Mouse (Mus musculus): Measurements from ENCODE around the gene Car10. TPM values are rescaled to one million over a fixed set of nuclear protein-coding genes. Genes with fewer than 3 reads are reported as not detected.

Gene Car10
- total RNA-seq, 1 experiment from 2014 or later = not detected

- ATAC-seq (ENCODE audit: extremely low read depth, insufficient number of reproducible peaks, low FRiP score, poor library complexity, severe bottlenecking) = no peak
These were observed 368.4 kb downstream of the Car10 start for GRCm38 (mm10) chr11:93466221-93466620.

- ATAC-seq (ENCODE audit: extremely low read depth, insufficient number of reproducible peaks, low FRiP score, poor library complexity, severe bottlenecking) = no peak
These were observed 369.9 kb downstream of the Car10 start for GRCm38 (mm10) chr11:93467711-93468110.

- no peak for ATAC-seq (ENCODE audit: extremely low read depth, insufficient number of reproducible peaks, low FRiP score, poor library complexity, severe bottlenecking)
These were observed 372.9 kb downstream of the Car10 start for GRCm38 (mm10) chr11:93470771-93471170.

GRCm38 (mm10) chr11:93471573-93472179 lies 373.8 kb downstream of the Car10 start:
- no peak for ATAC-seq (ENCODE audit: extremely low read depth, insufficient number of reproducible peaks, low FRiP score, poor library complexity, severe bottlenecking)

GRCm38 (mm10) chr11:93484661-93485060 lies 386.8 kb downstream of the Car10 start:
- ATAC-seq (ENCODE audit: extremely low read depth, insufficient number of reproducible peaks, low FRiP score, poor library complexity, severe bottlenecking) = no peak

GRCm38 (mm10) chr11:93487021-93487420 lies 389.2 kb downstream of the Car10 start:
- no peak for ATAC-seq (ENCODE audit: extremely low read depth, insufficient number of reproducible peaks, low FRiP score, poor library complexity, severe bottlenecking)

- no peak for ATAC-seq (ENCODE audit: extremely low read depth, insufficient number of reproducible peaks, low FRiP score, poor library complexity, severe bottlenecking)
These were observed 390.2 kb downstream of the Car10 start for GRCm38 (mm10) chr11:93487913-93488604.

- ATAC-seq (ENCODE audit: extremely low read depth, insufficient number of reproducible peaks, low FRiP score, poor library complexity, severe bottlenecking) = no peak
These were observed 392.5 kb downstream of the Car10 start for GRCm38 (mm10) chr11:93490211-93490820.

GRCm38 (mm10) chr11:93497896-93498295 lies 400.1 kb downstream of the Car10 start:
- ATAC-seq (ENCODE audit: extremely low read depth, insufficient number of reproducible peaks, low FRiP score, poor library complexity, severe bottlenecking) = no peak

GRCm38 (mm10) chr11:93500442-93500841 lies 402.6 kb downstream of the Car10 start:
- ATAC-seq (ENCODE audit: extremely low read depth, insufficient number of reproducible peaks, low FRiP score, poor library complexity, severe bottlenecking) = no peak

GRCm38 (mm10) chr11:93501671-93502070 lies 403.8 kb downstream of the Car10 start:
- no peak for ATAC-seq (ENCODE audit: extremely low read depth, insufficient number of reproducible peaks, low FRiP score, poor library complexity, severe bottlenecking)

- no peak for ATAC-seq (ENCODE audit: extremely low read depth, insufficient number of reproducible peaks, low FRiP score, poor library complexity, severe bottlenecking)
These were observed 405.0 kb downstream of the Car10 start for GRCm38 (mm10) chr11:93502864-93503263.

- no peak for ATAC-seq (ENCODE audit: extremely low read depth, insufficient number of reproducible peaks, low FRiP score, poor library complexity, severe bottlenecking)
These were observed 405.6 kb downstream of the Car10 start for GRCm38 (mm10) chr11:93503469-93503868.

- no peak for ATAC-seq (ENCODE audit: extremely low read depth, insufficient number of reproducible peaks, low FRiP score, poor library complexity, severe bottlenecking)
These were observed 411.9 kb downstream of the Car10 start for GRCm38 (mm10) chr11:93509527-93510235.

GRCm38 (mm10) chr11:93512843-93513242 lies 415.0 kb downstream of the Car10 start:
- no peak for ATAC-seq (ENCODE audit: extremely low read depth, insufficient number of reproducible peaks, low FRiP score, poor library complexity, severe bottlenecking)

GRCm38 (mm10) chr11:93514396-93514795 lies 416.6 kb downstream of the Car10 start:
- no peak for ATAC-seq (ENCODE audit: extremely low read depth, insufficient number of reproducible peaks, low FRiP score, poor library complexity, severe bottlenecking)

- ATAC-seq (ENCODE audit: extremely low read depth, insufficient number of reproducible peaks, low FRiP score, poor library complexity, severe bottlenecking) = no peak
These were observed 417.7 kb downstream of the Car10 start for GRCm38 (mm10) chr11:93515566-93515965.

- no peak for ATAC-seq (ENCODE audit: extremely low read depth, insufficient number of reproducible peaks, low FRiP score, poor library complexity, severe bottlenecking)
These were observed 418.4 kb downstream of the Car10 start for GRCm38 (mm10) chr11:93516216-93516615.

GRCm38 (mm10) chr11:93516946-93517345 lies 419.1 kb downstream of the Car10 start:
- ATAC-seq (ENCODE audit: extremely low read depth, insufficient number of reproducible peaks, low FRiP score, poor library complexity, severe bottlenecking) = no peak

- ATAC-seq (ENCODE audit: extremely low read depth, insufficient number of reproducible peaks, low FRiP score, poor library complexity, severe bottlenecking) = no peak
These were observed 424.7 kb downstream of the Car10 start for GRCm38 (mm10) chr11:93522501-93522900.

Measured in neutrophil, adult 5-6 weeks (primary cell).